In the genomic region with DNA sequence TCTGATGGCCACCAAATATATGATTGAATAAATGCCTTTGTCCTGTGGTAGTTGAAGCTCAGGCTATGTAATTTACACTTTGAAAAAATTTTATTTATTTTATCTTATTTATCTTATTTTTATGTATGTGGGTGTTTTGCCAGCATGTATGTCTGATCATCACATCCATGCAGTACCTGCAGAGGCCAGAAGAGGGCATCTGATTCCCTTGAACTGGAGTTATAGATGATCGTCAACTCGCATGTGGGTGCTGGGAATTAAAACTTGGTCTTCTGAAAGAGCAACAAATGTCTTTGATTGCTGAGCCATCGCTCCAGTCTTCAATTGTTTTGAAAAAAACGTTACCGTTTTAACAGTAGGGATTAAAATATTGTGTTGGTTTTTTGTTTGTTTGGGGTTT, we compare ENCODE assay signal across 29 mouse cellular contexts. TPM values are rescaled to one million over a fixed set of nuclear protein-coding genes. Genes with fewer than 3 reads are reported as not detected.
DNase-seq lines count a peak whose midpoint lies in the region; ATAC-seq and TF ChIP-seq lines count a peak whose summit lies in the region.
"Had no signal": no experiment of that assay in that cellular context is flagged by ENCODE, and none has a peak within 500 bp of the region (broad histone marks: within the 10 kb centered on the region; RNA-seq: fewer than 3 reads in every experiment).

No protein-coding gene starts in this region.

- H3K27me3 ChIP-seq in thymus, adult 2 months (ENCODE audit: control insufficient read depth, insufficient read depth, low read length) = no peaks in the 10 kb centered on the region
- no peaks in the 10 kb centered on the region for H3K27me3 ChIP-seq in Patski
- H3K27me3 ChIP-seq in midbrain, embryonic 15.5 days (replicated peaks) = no peaks in the 10 kb centered on the region; the same call in 1 of the 2 replicates

- no peak overlapping the region for H3K4me2 ChIP-seq in midbrain, embryonic 15.5 days
- H3K4me2 ChIP-seq: forebrain, embryonic 12.5 days; liver, embryonic 11.5 days; midbrain, embryonic 12.5 days had no signal

- peak; percentile 55 for TF ChIP-seq CTCF in layer of hippocampus, adult 2 months (conservative IDR thresholded peaks at IDR 0.05)
- no peak for TF ChIP-seq CTCF in thymus, adult 2 months (IDR thresholded peaks at IDR 0.05; ENCODE audit: borderline replicate concordance, control insufficient read depth, extremely low read depth, insufficient read depth, low read length, poor library complexity)
- peak; percentile 13 for TF ChIP-seq CTCF in Patski (IDR thresholded peaks at IDR 0.05)

- H3K27ac ChIP-seq in layer of hippocampus, adult 2 months = no peak overlapping the region
- H3K27ac ChIP-seq in thymus, adult 2 months (ENCODE audit: control insufficient read depth, insufficient read depth, low read length) = no peak overlapping the region
- no peak overlapping the region for H3K27ac ChIP-seq in midbrain, embryonic 15.5 days
- H3K27ac ChIP-seq: forebrain, embryonic 12.5 days; limb, embryonic 10.5 days; midbrain, embryonic 12.5 days had no signal

- no peak overlapping the region for H3K4me3 ChIP-seq in layer of hippocampus, adult 2 months
- H3K4me3 ChIP-seq in thymus, adult 2 months (ENCODE audit: control insufficient read depth, insufficient read depth, low read length) = no peak overlapping the region
- no peak overlapping the region for H3K4me3 ChIP-seq in midbrain, embryonic 15.5 days
- H3K4me3 ChIP-seq: forebrain, embryonic 12.5 days; limb, embryonic 10.5 days; midbrain, embryonic 12.5 days; myocyte had no signal

- no peaks in the 10 kb centered on the region for H3K36me3 ChIP-seq in thymus, adult 2 months (ENCODE audit: control insufficient read depth, insufficient read depth, low read length)
- no peaks in the 10 kb centered on the region for H3K36me3 ChIP-seq in midbrain, embryonic 15.5 days (replicated peaks)
- H3K36me3 ChIP-seq: forebrain, embryonic 12.5 days; midbrain, embryonic 12.5 days had no signal

- POLR2A ChIA-PET in Patski (lab: Charles Lee) = no interaction called here

- ATAC-seq in Patski = no peak
- ATAC-seq in erythroid progenitor cell, adult 5-6 weeks (replicated peaks; ENCODE audit: low FRiP score, poor library complexity, severe bottlenecking) = no peak
- no peak for ATAC-seq in midbrain, embryonic 15.5 days (replicated peaks)
- ATAC-seq: hindbrain, embryonic 16.5 days; lung, postnatal 0 days had no signal

- 89% methylated on average over 5 of the region's 5 CpGs for WGBS in thymus, adult 2 months
- WGBS in midbrain, embryonic 15.5 days = 87% methylated on average over 5 of the region's 5 CpGs

- in situ Hi-C loops in Patski (cut with MboI; ENCODE audit: low pct_unique_long_range_greater_than_20kb) = no loop called here

- H3K9me3 ChIP-seq in midbrain, embryonic 15.5 days = peaks cover 2% of the 10 kb centered on the region; the same call in 1 of the 2 replicates

- CTCF ChIA-PET in Patski (lab: Charles Lee) = interaction anchor here (1.1 kb wide), 1 partner anchor 11 kb away, joined by 3 read pairs; no protein-coding TSS in a partner anchor

- no peaks in the 10 kb centered on the region for H3K4me1 ChIP-seq in thymus, adult 2 months (replicated peaks; ENCODE audit: control insufficient read depth, insufficient read depth, low read length)
- H3K4me1 ChIP-seq in midbrain, embryonic 15.5 days = peaks cover 14% of the 10 kb centered on the region; the same call in 1 of the 2 replicates

- no peak for TF ChIP-seq POLR2A in thymus, adult 2 months (IDR thresholded peaks at IDR 0.05; ENCODE audit: control insufficient read depth, extremely low read depth, insufficient read depth, low read length, poor library complexity)

- DNase-seq in layer of hippocampus, adult 2 months (ENCODE audit: low spot score in 2 of 2) = no peak
- no peak for DNase-seq in layer of hippocampus, adult 18-20 months (ENCODE audit: low spot score in 2 of 2)
- DNase-seq in thymus, adult 2 months = peak; percentile 7
- DNase-seq in thymus, adult 18-20 months = no peak
- no peak for DNase-seq in Patski (ENCODE audit: low read depth, low spot score)
- DNase-seq: adrenal gland, postnatal 36 days; cerebellum, adult 18-20 months; cerebellum, postnatal 36 days; heart, adult 18-20 months; heart, postnatal 4 days; kidney, adult 18-20 months; kidney, postnatal 14 days; right cerebral cortex, postnatal 14 days had no signal

- H3K9ac ChIP-seq in midbrain, embryonic 15.5 days = no peak overlapping the region
- H3K9ac ChIP-seq: forebrain, embryonic 12.5 days; midbrain, embryonic 12.5 days had no signal

RNA-seq across cellular contexts. Expression of a gene that starts 15.2 kb away (rescaled TPM):
- total RNA-seq in layer of hippocampus, adult 2 months (2021) = under 1 TPM; 0.07 to 0.18 TPM
- under 1 TPM; 0.13 to 0.20 TPM for total RNA-seq in layer of hippocampus, adult 18-20 months (2021)
- 0.05 and 0.08 TPM in 2 replicates for polyA plus RNA-seq in thymus, adult 2 months (2012; rRNA removed)
- polyA plus RNA-seq in Patski (2021) = not detected
- not detected in 2 replicates for total RNA-seq in erythroid progenitor cell, adult 5-6 weeks (2015; ENCODE audit: low replicate concordance)
- total RNA-seq in erythroid progenitor cell, adult 5-6 weeks (2017; ENCODE audit: low replicate concordance) = not detected in 2 replicates
- 0.34 and 0.40 TPM in 2 replicates for polyA plus RNA-seq in midbrain, embryonic 15.5 days (2015; fragmentation: Nextera tagmentation; extraction: Ambion mirVana)
- total RNA-seq: adrenal gland, postnatal 36 days; gastrocnemius, adult 8-10 months; heart, adult 18-20 months; heart, postnatal 4 days; left cerebral cortex, adult 18-20 months had no signal
- polyA plus RNA-seq: C2C12; forebrain, embryonic 12.5 days; heart, embryonic 14.5 days; limb, embryonic 10.5 days; liver, embryonic 11.5 days; lung, postnatal 0 days; myocyte; spleen, adult 2 months; stomach, embryonic 14.5 days; urinary bladder, adult 2 months had no signal
